8 mouse cellular contexts compared by ENCODE assay signal in genomic region chr9:44652027-44652426, GRCm38 (mm10). TPM values are rescaled to one million over a fixed set of nuclear protein-coding genes. Genes with fewer than 3 reads are reported as not detected.
DNase-seq lines count a peak whose midpoint lies in the region; ATAC-seq lines count a peak whose summit lies in the region.

No protein-coding gene starts in this region.

- H3K4me2 ChIP-seq in midbrain, embryonic 14.5 days (ENCODE audit: low read length) = no peak overlapping the region

- WGBS in limb, embryonic 10.5 days = 18% methylated on average over 8 of the region's 8 CpGs
- 10% methylated on average over 8 of the region's 8 CpGs for WGBS in midbrain, embryonic 14.5 days

- ATAC-seq in midbrain, embryonic 14.5 days (ENCODE audit: low FRiP score, low TSS enrichment) = no peak

- H3K27me3 ChIP-seq in limb, embryonic 10.5 days (ENCODE audit: low read depth, poor library complexity, severe bottlenecking) = 0 out of 2 replicates have a peak, but pooled peaks cover 3% of the 10 kb centered on the region
- H3K27me3 ChIP-seq in midbrain, embryonic 14.5 days (ENCODE audit: control insufficient read depth, insufficient read depth, low read length) = no peaks in the 10 kb centered on the region

- no peaks in the 10 kb centered on the region for H3K9me3 ChIP-seq in limb, embryonic 10.5 days (replicated peaks)
- no peaks in the 10 kb centered on the region for H3K9me3 ChIP-seq in midbrain, embryonic 14.5 days (ENCODE audit: control insufficient read depth, low read length)

- peaks cover 14% of the 10 kb centered on the region for H3K4me1 ChIP-seq in limb, embryonic 10.5 days
- H3K4me1 ChIP-seq in midbrain, embryonic 14.5 days (ENCODE audit: control insufficient read depth, insufficient read depth, low read length) = peaks cover 3% of the 10 kb centered on the region; the same call in 1 of the 2 replicates

- H3K27ac ChIP-seq in limb, embryonic 10.5 days = no peak overlapping the region
- no peak overlapping the region for H3K27ac ChIP-seq in midbrain, embryonic 14.5 days (replicated peaks; ENCODE audit: low read depth, low read length)

- H3K4me3 ChIP-seq in limb, embryonic 10.5 days = no peak overlapping the region
- no peak overlapping the region for H3K4me3 ChIP-seq in midbrain, embryonic 14.5 days (replicated peaks; ENCODE audit: low read depth, low read length)

- no peaks in the 10 kb centered on the region for H3K36me3 ChIP-seq in limb, embryonic 10.5 days
- H3K36me3 ChIP-seq in midbrain, embryonic 14.5 days (ENCODE audit: control insufficient read depth, insufficient read depth, low read length) = no peaks in the 10 kb centered on the region

- DNase-seq in right cerebral cortex, adult 18-20 months = peak; percentile 40
- DNase-seq in right cerebral cortex, postnatal 25 days = no peak
- peak; percentile 75 for DNase-seq in embryo, embryonic 10.5 days (ENCODE audit: low spot score)
- peak; percentile 73 to 79 for DNase-seq in gastrocnemius, postnatal 4 days (ENCODE audit: low spot score in 2 of 2)
- DNase-seq in kidney, adult 11 months = peak; percentile 52
- peak; percentile 66 for DNase-seq in limb, embryonic 10.5 days (ENCODE audit: low spot score)
- peak; percentile 82 for DNase-seq in midbrain, embryonic 14.5 days
- peak; percentile 45 to 66 for DNase-seq in spleen, postnatal 14 days (ENCODE audit: low spot score in 2 of 2)

- no peak overlapping the region for H3K9ac ChIP-seq in midbrain, embryonic 14.5 days (replicated peaks; ENCODE audit: low read length)

RNA-seq across cellular contexts. Expression of gene Treh, which starts 21.0 kb away (rescaled TPM):
- not detected for total RNA-seq in gastrocnemius, postnatal 4 days (2021)
- not detected in 2 replicates for polyA plus RNA-seq in limb, embryonic 10.5 days (2016; fragmentation: Nextera tagmentation; extraction: Ambion mirVana)
- not detected in 2 replicates for polyA plus RNA-seq in midbrain, embryonic 14.5 days (2014; fragmentation: Nextera tagmentation; extraction: Ambion mirVana)

RNA-seq across cellular contexts. Expression of gene Ddx6, which starts 47.3 kb away (rescaled TPM):
- 100 to 1,000 TPM in 1 of 2 experiments, 10 to 100 TPM in 1; 99.3 to 101 TPM for total RNA-seq in gastrocnemius, postnatal 4 days (2021)
- 17.2 and 23.3 TPM in 2 replicates for polyA plus RNA-seq in limb, embryonic 10.5 days (2016; fragmentation: Nextera tagmentation; extraction: Ambion mirVana)
- polyA plus RNA-seq in midbrain, embryonic 14.5 days (2014; fragmentation: Nextera tagmentation; extraction: Ambion mirVana) = 26.4 and 51.8 TPM in 2 replicates
